Mouse (Mus musculus) brain, embryonic 14.5 days (tissue): Measurements from ENCODE around the gene Mks1.

Experiments used
- CTCF ChIP-seq: fragments of 200-500 bp; IDR thresholded peaks from 2 replicates; pipeline ENCODE4 v1.5.1; 2012; ENCODE audit warnings: inconsistent platforms, mild to moderate bottlenecking, moderate library complexity, borderline replicate concordance; ENCODE audit not compliant: insufficient read depth, insufficient read length; ENCODE audit errors: extremely low read depth
- POLR2A ChIP-seq: fragments of 200-500 bp; IDR thresholded peaks from 2 replicates; pipeline ENCODE4 v1.6.1; 2012; ENCODE audit warnings: mild to moderate bottlenecking, inconsistent platforms, borderline replicate concordance; ENCODE audit not compliant: poor library complexity, insufficient read depth, insufficient read length, severe bottlenecking; ENCODE audit errors: extremely low read depth

DNA sequence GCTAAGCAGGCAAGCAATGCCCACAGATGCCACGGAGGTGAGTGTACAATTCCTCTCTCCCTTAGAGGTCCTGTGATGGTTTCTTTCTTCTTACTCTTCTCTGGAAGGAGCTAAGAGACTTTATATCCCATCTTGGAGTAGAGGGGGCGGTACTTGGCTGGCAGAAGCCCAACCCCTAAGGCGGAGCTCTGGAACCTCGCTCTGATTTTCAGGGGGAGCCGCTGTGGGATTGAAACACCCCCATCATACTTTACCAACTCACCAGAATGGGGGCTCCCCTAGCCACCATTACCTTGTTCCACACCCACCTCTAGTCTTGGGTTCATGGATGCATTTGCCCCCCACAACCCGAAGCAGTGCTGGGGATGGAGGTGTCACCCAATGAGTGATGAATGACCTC lies 22.4 kb downstream of the Mks1 start, which contains the start of gene Epx:
- no peak for TF ChIP-seq CTCF
- no peak for TF ChIP-seq POLR2A
